Mouse (Mus musculus) neural tube, embryonic 13.5 days (tissue): ENCODE results near the gene Bex2. TPM values are rescaled to one million over a fixed set of nuclear protein-coding genes. Genes with fewer than 3 reads are reported as not detected.
"Not testable (repeated sequence)": the region's sequence is repeated elsewhere in the genome, so short reads cannot be mapped to it uniquely, and the experiment has no call there.

ENCODE experiments used
- ATAC-seq: fragments of 200-750 bp; cut with Nextera tagmentation; 2 replicates; pipeline ENCODE4 v1.8.0; 2017; ENCODE audit warnings: low read depth, mild to moderate bottlenecking, moderate TSS enrichment, moderate library complexity
- H3K27ac ChIP-seq: fragments of 300-500 bp; sonication (generic); replicated peaks from 2 replicates; pipeline ENCODE4 v1.5.1; 2015; ENCODE audit warnings: moderate library complexity, mild to moderate bottlenecking, inconsistent platforms
- H3K27me3 ChIP-seq: fragments of 300-500 bp; sonication (generic); 2 replicates; pipeline ENCODE4 v1.6.1; 2015; ENCODE audit warnings: mild to moderate bottlenecking, inconsistent platforms
- H3K36me3 ChIP-seq: fragments of 300-500 bp; sonication (generic); 2 replicates; pipeline ENCODE4 v1.6.1; 2015; ENCODE audit warnings: mild to moderate bottlenecking, inconsistent platforms
- H3K4me1 ChIP-seq: fragments of 300-500 bp; sonication (generic); replicated peaks from 2 replicates; pipeline ENCODE4 v1.6.1; 2015; ENCODE audit warnings: inconsistent platforms
- H3K4me2 ChIP-seq: fragments of 300-500 bp; sonication (generic); 2 replicates; pipeline ENCODE4 v1.6.1; 2015; ENCODE audit warnings: inconsistent platforms, mild to moderate bottlenecking, moderate library complexity
- H3K4me3 ChIP-seq: fragments of 300-500 bp; sonication (generic); 2 replicates; pipeline ENCODE4 v1.5.1; 2015; ENCODE audit warnings: mild to moderate bottlenecking, inconsistent platforms
- H3K9ac ChIP-seq: fragments of 300-500 bp; sonication (generic); 2 replicates; pipeline ENCODE4 v1.6.1; 2015; ENCODE audit warnings: moderate library complexity, mild to moderate bottlenecking, inconsistent platforms
- H3K9me3 ChIP-seq: fragments of 300-500 bp; sonication (generic); 2 replicates; pipeline ENCODE4 v1.6.1; 2016; ENCODE audit warnings: inconsistent platforms
- WGBS: fragments of 180-500 bp; shearing (Covaris S2); methylation state at CpG from one replicate; pipeline ENCODE4 v1.1.7; 2015; 5-methylcytosine and 5-hydroxymethylcytosine counted together
- polyA plus RNA-seq: library from polyadenylated mRNA; unstranded; fragments of >200 nt; fragmentation: Nextera tagmentation; extraction: Ambion mirVana; gene quantifications from 2 replicates; pipeline ENCODE4 v1.2.1, GENCODE M21; 2015

Bex2 gene
- 590 and 592 TPM in 2 replicates for polyA plus RNA-seq

GRCm38 (mm10) chrX:136068020-136068419 is at the start of gene Bex2:
Gene Bex2 (minus strand): TSS chrX:136068236.
- Histone ChIP-seq H3K9ac (peak within 1 kb of the TSS; percentile 73), H3K4me2 (peak within 1 kb of the TSS; percentile 55), H3K27ac (peak within 1 kb of the TSS; percentile 83), H3K4me3 (peak within 1 kb of the TSS; percentile 45)
- no CpG with 5 or more reads among the region's 32 CpGs for WGBS
- H3K27me3 ChIP-seq, H3K36me3 ChIP-seq, H3K9me3 ChIP-seq, H3K4me1 ChIP-seq: not testable (repeated sequence)
- peak; percentile 98 for ATAC-seq

GRCm38 (mm10) chrX:136115419-136115961 is 47.5 kb upstream of the Bex2 start:
- no peaks in the 10 kb centered on the region for H3K4me1 ChIP-seq
- peak overlapping the region; percentile 89 for H3K27ac ChIP-seq
- 28% methylated on average over 23 of the region's 23 CpGs for WGBS
- peak overlapping the region; percentile 51 for H3K4me2 ChIP-seq
- no peaks in the 10 kb centered on the region for H3K9me3 ChIP-seq
- ATAC-seq, result peak; percentile 100
- H3K36me3 ChIP-seq, result no peaks in the 10 kb centered on the region
- peak overlapping the region; percentile 45 for H3K4me3 ChIP-seq
- peak overlapping the region; percentile 64 for H3K9ac ChIP-seq
- H3K27me3 ChIP-seq, result peaks cover 33% of the 10 kb centered on the region; the same call in 1 of the 2 replicates

- no peaks in the 10 kb centered on the region for H3K36me3 ChIP-seq
- 47% methylated on average over 4 of the region's 4 CpGs for WGBS
- H3K4me2 ChIP-seq, result peak overlapping the region; percentile 51
- no peak overlapping the region for H3K9ac ChIP-seq
- peak overlapping the region; percentile 45; the same call in 1 of the 2 replicates for H3K4me3 ChIP-seq
- no peaks in the 10 kb centered on the region for H3K4me1 ChIP-seq
- ATAC-seq, result 0 out of 2 replicates have a peak, but pooled peaks have one; percentile 11
- H3K27me3 ChIP-seq, result peaks cover 33% of the 10 kb centered on the region; the same call in 1 of the 2 replicates
- H3K27ac ChIP-seq, result peak overlapping the region; percentile 28; the same call in 1 of the 2 replicates
- no peaks in the 10 kb centered on the region for H3K9me3 ChIP-seq
Observed at GRCm38 (mm10) chrX:136115015-136115414, 47.0 kb upstream of the Bex2 start.

- peaks cover 27% of the 10 kb centered on the region for H3K27me3 ChIP-seq
- H3K36me3 ChIP-seq, result no peaks in the 10 kb centered on the region
- no peak for ATAC-seq
- no peak overlapping the region for H3K9ac ChIP-seq
- H3K27ac ChIP-seq, result no peak overlapping the region
- H3K4me1 ChIP-seq, result no peaks in the 10 kb centered on the region
- no peak overlapping the region for H3K4me3 ChIP-seq
- no peaks in the 10 kb centered on the region for H3K9me3 ChIP-seq
- no peak overlapping the region for H3K4me2 ChIP-seq
- WGBS, result 42% methylated on average over 6 of the region's 6 CpGs
Observed at GRCm38 (mm10) chrX:136107942-136108341, 39.9 kb upstream of the Bex2 start.

GRCm38 (mm10) chrX:136104724-136105088 is 36.7 kb upstream of the Bex2 start:
- no peaks in the 10 kb centered on the region for H3K4me1 ChIP-seq
- H3K4me2 ChIP-seq, result no peak overlapping the region
- no peak for ATAC-seq
- H3K36me3 ChIP-seq, result no peaks in the 10 kb centered on the region
- H3K4me3 ChIP-seq, result no peak overlapping the region
- H3K9ac ChIP-seq, result no peak overlapping the region
- peaks cover 15% of the 10 kb centered on the region for H3K27me3 ChIP-seq
- H3K9me3 ChIP-seq, result no peaks in the 10 kb centered on the region
- WGBS, result 51% methylated on average over 3 of the region's 3 CpGs
- H3K27ac ChIP-seq, result no peak overlapping the region

GRCm38 (mm10) chrX:136104046-136104723 is 36.1 kb upstream of the Bex2 start:
- Histone ChIP-seq H3K4me1 (no peaks in the 10 kb centered on the region), H3K9ac (no peak overlapping the region), H3K36me3 (no peaks in the 10 kb centered on the region), H3K4me2 (no peak overlapping the region), H3K27ac (no peak overlapping the region), H3K27me3 (peaks cover 11% of the 10 kb centered on the region), H3K4me3 (no peak overlapping the region), H3K9me3 (no peaks in the 10 kb centered on the region)
- no peak for ATAC-seq
- 64% methylated on average over 4 of the region's 4 CpGs for WGBS

- WGBS, result 57% methylated on average over 2 of the region's 2 CpGs
- H3K9ac ChIP-seq, result no peak overlapping the region
- peak; percentile 75; the same call in 1 of the 2 replicates for ATAC-seq
Observed at GRCm38 (mm10) chrX:136094421-136094820, 26.4 kb upstream of the Bex2 start.

GRCm38 (mm10) chrX:136092497-136093279 is 24.7 kb upstream of the Bex2 start:
- H3K4me2 ChIP-seq, result no peak overlapping the region
- H3K9ac ChIP-seq, result no peak overlapping the region
- H3K4me3 ChIP-seq, result no peak overlapping the region
- no peaks in the 10 kb centered on the region for H3K9me3 ChIP-seq
- WGBS, result 45% methylated on average over 2 of the region's 2 CpGs
- H3K27ac ChIP-seq, result no peak overlapping the region
- no peaks in the 10 kb centered on the region for H3K27me3 ChIP-seq
- no peaks in the 10 kb centered on the region for H3K36me3 ChIP-seq
- no peaks in the 10 kb centered on the region for H3K4me1 ChIP-seq
- ATAC-seq, result no peak

More at GRCm38 (mm10) chrX:136094421-136094820, 26.4 kb upstream of the Bex2 start:
- H3K4me1 ChIP-seq, result no peaks in the 10 kb centered on the region
- H3K4me3 ChIP-seq, result no peak overlapping the region
- H3K27me3 ChIP-seq, result no peaks in the 10 kb centered on the region
- no peak overlapping the region for H3K27ac ChIP-seq
- no peaks in the 10 kb centered on the region for H3K36me3 ChIP-seq
- H3K9me3 ChIP-seq, result no peaks in the 10 kb centered on the region
- no peak overlapping the region for H3K4me2 ChIP-seq

GRCm38 (mm10) chrX:136085155-136085554 is 17.1 kb upstream of the Bex2 start, which contains the start of gene Nxf3:
Gene Nxf3 (minus strand): TSS chrX:136085255.
- H3K27ac ChIP-seq, result no peak within 1 kb of the TSS
- H3K27me3 ChIP-seq, result no peaks in the 10 kb centered on the region
- 85% methylated on average over 9 of the region's 9 CpGs for WGBS
- no peak within 1 kb of the TSS for H3K9ac ChIP-seq
- H3K36me3 ChIP-seq, result no peaks in the 10 kb centered on the region
- no peak within 1 kb of the TSS for H3K4me2 ChIP-seq
- ATAC-seq, result no peak
- no peak within 1 kb of the TSS for H3K4me3 ChIP-seq
- no peaks in the 10 kb centered on the region for H3K4me1 ChIP-seq
- no peaks in the 10 kb centered on the region for H3K9me3 ChIP-seq

- not testable (repeated sequence) for H3K36me3 ChIP-seq, H3K9me3 ChIP-seq, H3K27me3 ChIP-seq, H3K4me1 ChIP-seq
- H3K27ac ChIP-seq, result peak overlapping the region; percentile 83
- peak overlapping the region; percentile 45 for H3K4me3 ChIP-seq
- 23% methylated on average over 9 of the region's 48 CpGs for WGBS
- H3K4me2 ChIP-seq, result peak overlapping the region; percentile 55
- peak; percentile 82 for ATAC-seq
- peak overlapping the region; percentile 73 for H3K9ac ChIP-seq
Observed at GRCm38 (mm10) chrX:136067201-136067991, 640 bp downstream of the Bex2 start.

GRCm38 (mm10) chrX:136060698-136061097 is 7.3 kb downstream of the Bex2 start:
- Histone ChIP-seq H3K4me3 (no peak overlapping the region), H3K4me2 (no peak overlapping the region), H3K27me3 (peaks cover 7% of the 10 kb centered on the region; the same call in 1 of the 2 replicates), H3K36me3 (no peaks in the 10 kb centered on the region), H3K4me1 (no peaks in the 10 kb centered on the region), H3K27ac (no peak overlapping the region), H3K9ac (no peak overlapping the region), H3K9me3 (no peaks in the 10 kb centered on the region)
- ATAC-seq, result no peak
- 84% methylated on average over 1 of the region's 1 CpGs for WGBS
